In the genomic region with DNA sequence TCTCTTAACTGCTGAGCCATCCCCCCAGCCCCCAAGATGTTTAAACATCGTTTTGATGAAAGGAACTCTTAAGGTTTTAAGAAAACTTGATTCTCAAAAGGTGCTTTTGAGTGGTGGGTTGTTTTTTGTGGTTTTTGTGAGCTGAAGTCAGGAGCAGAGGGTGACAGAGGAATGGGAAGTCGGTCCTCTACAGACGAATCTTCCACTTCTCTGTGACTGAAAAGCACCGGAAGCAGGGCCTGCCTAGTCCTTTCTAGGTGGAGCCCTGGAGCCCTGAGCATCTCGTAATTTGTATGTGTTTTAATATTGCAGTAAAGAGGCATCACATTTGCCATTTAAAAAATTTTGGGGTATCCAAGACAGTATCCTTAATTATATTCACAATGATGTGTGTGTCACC, we compare ENCODE assay signal across 21 mouse cellular contexts.
DNase-seq lines count a peak whose midpoint lies in the region; ATAC-seq lines count a peak whose summit lies in the region.
"Had no signal": no experiment of that assay in that cellular context is flagged by ENCODE, and none has a peak within 500 bp of the region (broad histone marks: within the 10 kb centered on the region; RNA-seq: fewer than 3 reads in every experiment).

No protein-coding gene starts in this region.

- H3K27ac ChIP-seq in midbrain, embryonic 10.5 days (replicated peaks): no peak overlapping the region
- H3K27ac ChIP-seq: embryonic facial prominence, embryonic 13.5 days; hindbrain, embryonic 10.5 days; layer of hippocampus, adult 2 months had no signal

- H3K4me3 ChIP-seq in midbrain, embryonic 10.5 days: no peak overlapping the region
- H3K4me3 ChIP-seq: embryonic facial prominence, embryonic 13.5 days; hindbrain, embryonic 10.5 days; layer of hippocampus, adult 2 months; megakaryocyte, embryonic 14.5 days had no signal

- no peaks in the 10 kb centered on the region for H3K36me3 ChIP-seq in midbrain, embryonic 10.5 days
- H3K36me3 ChIP-seq: embryonic facial prominence, embryonic 13.5 days; hindbrain, embryonic 10.5 days had no signal

- no peaks in the 10 kb centered on the region for H3K9me3 ChIP-seq in midbrain, embryonic 10.5 days (replicated peaks)
- H3K9me3 ChIP-seq: embryonic facial prominence, embryonic 13.5 days; hindbrain, embryonic 10.5 days; megakaryocyte, embryonic 14.5 days had no signal

- 39% methylated on average over 5 of the region's 5 CpGs for WGBS in midbrain, embryonic 10.5 days

- intact Hi-C loops in left cerebral cortex, postnatal 10 days (cut with DNase I): no loop called here

- peak; percentile 64 for DNase-seq in CD4-positive, CD25-positive, alpha-beta regulatory T cell, adult 2 months (ENCODE audit: low read depth, low spot score)
- DNase-seq in T-cell, adult 2 months (ENCODE audit: low spot score): peak; percentile 43
- peak; percentile 63 for DNase-seq in naive thymus-derived CD4-positive, alpha-beta T cell, adult 2 months (ENCODE audit: low read depth)
- peak; percentile 45 for DNase-seq in thymus, postnatal 25 days
- DNase-seq in left cerebral cortex, postnatal 10 days (ENCODE audit: extremely low spot score in 1 of 2, low spot score in 2 of 2): no peak
- DNase-seq in midbrain, embryonic 10.5 days (ENCODE audit: low spot score): no peak
- DNase-seq: adrenal gland, adult 8-10 months; cerebellum, adult 9-11 months; gastrocnemius, postnatal 36 days; kidney, adult 2 months; kidney, postnatal 14 days; left cerebral cortex, postnatal 4 days; liver had no signal

- no peak for ATAC-seq in megakaryocyte, adult 5-6 weeks (ENCODE audit: poor library complexity, severe bottlenecking)
- ATAC-seq: forebrain, embryonic 14.5 days; lung, postnatal 0 days; midbrain, embryonic 16.5 days had no signal

- no peaks in the 10 kb centered on the region for H3K27me3 ChIP-seq in midbrain, embryonic 10.5 days (ENCODE audit: low read depth, poor library complexity, severe bottlenecking)
- H3K27me3 ChIP-seq: embryonic facial prominence, embryonic 13.5 days had no signal

- peaks cover 8% of the 10 kb centered on the region for H3K4me1 ChIP-seq in midbrain, embryonic 10.5 days
- H3K4me1 ChIP-seq: embryonic facial prominence, embryonic 13.5 days had no signal

Comparison
In these comparisons a context has a peak if more than half of its experiments do, and no peak if none do; other contexts are left out.
1. DNase-seq: peak in CD4-positive, CD25-positive, alpha-beta regulatory T cell, adult 2 months (single experiment), T-cell, adult 2 months (single experiment), naive thymus-derived CD4-positive, alpha-beta T cell, adult 2 months (single experiment) and thymus, postnatal 25 days (single experiment); none in left cerebral cortex, postnatal 10 days (0 of 2) and midbrain, embryonic 10.5 days (single experiment).